Mouse (Mus musculus): ENCODE data around the gene Gga2. TPM values are rescaled to one million over a fixed set of nuclear protein-coding genes. Genes with fewer than 3 reads are reported as not detected.
A peak's percentile ranks its signal among the peaks of the same experiment; 100 is the strongest.

Gene Gga2
- polyA plus RNA-seq, 1 experiment from 2014 or later, result 82.4 TPM

- peaks cover 42% of the 10 kb centered on the region for H3K36me3 ChIP-seq
- ATAC-seq (ENCODE audit: low FRiP score, low read depth), result no peak
- WGBS, result 84% methylated on average over 8 of the region's 8 CpGs
Observed at GRCm38 (mm10) chr7:122044106-122044505, 23.1 kb upstream of the Gga2 start.

GRCm38 (mm10) chr7:122034348-122034747 is 13.3 kb upstream of the Gga2 start:
- 31% methylated on average over 2 of the region's 2 CpGs for WGBS
- no peaks in the 10 kb centered on the region for H3K27me3 ChIP-seq (replicated peaks)
- H3K36me3 ChIP-seq, result peaks cover 15% of the 10 kb centered on the region; the same call in 1 of the 2 replicates
- H3K4me2 ChIP-seq (replicated peaks), result no peak overlapping the region
- no peak overlapping the region for H3K9ac ChIP-seq
- H3K4me3 ChIP-seq, result no peak overlapping the region
- no peak for ATAC-seq (ENCODE audit: low FRiP score, low read depth)
- no peaks in the 10 kb centered on the region for H3K9me3 ChIP-seq
- no peaks in the 10 kb centered on the region for H3K4me1 ChIP-seq
- H3K27ac ChIP-seq, result no peak overlapping the region

More at GRCm38 (mm10) chr7:122044106-122044505, 23.1 kb upstream of the Gga2 start:
- Histone ChIP-seq H3K4me3 (no peak overlapping the region), H3K4me2 (replicated peaks) (no peak overlapping the region), H3K9ac (no peak overlapping the region), H3K4me1 (no peaks in the 10 kb centered on the region), H3K27me3 (replicated peaks) (no peaks in the 10 kb centered on the region), H3K9me3 (no peaks in the 10 kb centered on the region), H3K27ac (no peak overlapping the region)

- no peaks in the 10 kb centered on the region for H3K4me1 ChIP-seq
- no peak overlapping the region for H3K9ac ChIP-seq
- no peak for ATAC-seq (ENCODE audit: low FRiP score, low read depth)
Observed at GRCm38 (mm10) chr7:122033371-122033770, 12.3 kb upstream of the Gga2 start.

GRCm38 (mm10) chr7:122022131-122022530 is 1.1 kb upstream of the Gga2 start:
- Histone ChIP-seq H3K27me3 (replicated peaks) (no peaks in the 10 kb centered on the region), H3K27ac (no peak overlapping the region), H3K36me3 (no peaks in the 10 kb centered on the region), H3K9ac (no peak overlapping the region), H3K9me3 (no peaks in the 10 kb centered on the region), H3K4me1 (peaks cover 22% of the 10 kb centered on the region), H3K4me3 (no peak overlapping the region), H3K4me2 (replicated peaks) (no peak overlapping the region)
- ATAC-seq (ENCODE audit: low FRiP score, low read depth), result no peak
- WGBS, result 98% methylated on average over 2 of the region's 2 CpGs

More at GRCm38 (mm10) chr7:122033371-122033770, 12.3 kb upstream of the Gga2 start:
- no peaks in the 10 kb centered on the region for H3K27me3 ChIP-seq (replicated peaks)
- peaks cover 7% of the 10 kb centered on the region; the same call in 1 of the 2 replicates for H3K36me3 ChIP-seq
- H3K4me3 ChIP-seq, result no peak overlapping the region
- no peak overlapping the region for H3K27ac ChIP-seq
- no peak overlapping the region for H3K4me2 ChIP-seq (replicated peaks)
- no peaks in the 10 kb centered on the region for H3K9me3 ChIP-seq
- WGBS, result 61% methylated on average over 3 of the region's 3 CpGs

GRCm38 (mm10) chr7:122020273-122020666 is 752 bp downstream of the Gga2 start:
- Histone ChIP-seq H3K4me1 (peaks cover 34% of the 10 kb centered on the region), H3K4me3 (peak overlapping the region; percentile 67), H3K27me3 (replicated peaks) (no peaks in the 10 kb centered on the region), H3K36me3 (no peaks in the 10 kb centered on the region), H3K9me3 (no peaks in the 10 kb centered on the region), H3K9ac (peak overlapping the region; percentile 82), H3K4me2 (replicated peaks) (peak overlapping the region; percentile 73), H3K27ac (peak overlapping the region; percentile 89)
- ATAC-seq (ENCODE audit: low FRiP score, low read depth), result peak; percentile 68
- WGBS, result 3% methylated on average over 6 of the region's 6 CpGs

GRCm38 (mm10) chr7:122018978-122019377 is 2.0 kb downstream of the Gga2 start:
- H3K4me3 ChIP-seq, result no peak overlapping the region
- peaks cover 43% of the 10 kb centered on the region for H3K4me1 ChIP-seq
- no peak overlapping the region for H3K27ac ChIP-seq
- no peaks in the 10 kb centered on the region for H3K36me3 ChIP-seq
- peak overlapping the region; percentile 73 for H3K4me2 ChIP-seq (replicated peaks)
- H3K27me3 ChIP-seq (replicated peaks), result no peaks in the 10 kb centered on the region
- ATAC-seq (ENCODE audit: low FRiP score, low read depth), result no peak
- H3K9me3 ChIP-seq, result no peaks in the 10 kb centered on the region
- no peak overlapping the region for H3K9ac ChIP-seq
- WGBS, result 88% methylated on average over 7 of the region's 7 CpGs

- ATAC-seq (ENCODE audit: low FRiP score, low read depth), result no peak
- H3K4me2 ChIP-seq (replicated peaks), result peak overlapping the region; percentile 73
- 66% methylated on average over 3 of the region's 3 CpGs for WGBS
- no peak overlapping the region for H3K4me3 ChIP-seq
- H3K9me3 ChIP-seq, result no peaks in the 10 kb centered on the region
- no peaks in the 10 kb centered on the region for H3K27me3 ChIP-seq (replicated peaks)
- H3K27ac ChIP-seq, result no peak overlapping the region
- peaks cover 43% of the 10 kb centered on the region for H3K4me1 ChIP-seq
- no peak overlapping the region for H3K9ac ChIP-seq
- no peaks in the 10 kb centered on the region for H3K36me3 ChIP-seq
Observed at GRCm38 (mm10) chr7:122018247-122018646, 2.8 kb downstream of the Gga2 start.

GRCm38 (mm10) chr7:122015734-122016133 is 5.3 kb downstream of the Gga2 start:
- Histone ChIP-seq H3K4me2 (replicated peaks) (peak overlapping the region; percentile 46), H3K27ac (0 out of 2 replicates have a peak overlapping the region, but pooled peaks have one; percentile 37), H3K9me3 (no peaks in the 10 kb centered on the region), H3K9ac (peak overlapping the region; percentile 45; the same call in 1 of the 2 replicates), H3K36me3 (peaks cover 15% of the 10 kb centered on the region), H3K4me3 (no peak overlapping the region), H3K4me1 (peaks cover 43% of the 10 kb centered on the region), H3K27me3 (replicated peaks) (no peaks in the 10 kb centered on the region)
- no peak for ATAC-seq (ENCODE audit: low FRiP score, low read depth)
- WGBS, result 32% methylated on average over 10 of the region's 10 CpGs

- no peak overlapping the region for H3K4me3 ChIP-seq
- H3K4me2 ChIP-seq (replicated peaks), result peak overlapping the region; percentile 46
- H3K4me1 ChIP-seq, result peaks cover 41% of the 10 kb centered on the region
- no peaks in the 10 kb centered on the region for H3K27me3 ChIP-seq (replicated peaks)
- H3K9me3 ChIP-seq, result no peaks in the 10 kb centered on the region
- H3K9ac ChIP-seq, result 0 out of 2 replicates have a peak overlapping the region, but pooled peaks have one; percentile 45
- H3K27ac ChIP-seq, result 0 out of 2 replicates have a peak overlapping the region, but pooled peaks have one; percentile 37
- WGBS, result 55% methylated on average over 8 of the region's 8 CpGs
- no peak for ATAC-seq (ENCODE audit: low FRiP score, low read depth)
- H3K36me3 ChIP-seq, result peaks cover 21% of the 10 kb centered on the region
Observed at GRCm38 (mm10) chr7:122015105-122015504, 5.9 kb downstream of the Gga2 start.

- no peak for ATAC-seq (ENCODE audit: low FRiP score, low read depth)
- WGBS, result 93% methylated on average over 10 of the region's 10 CpGs
- Histone ChIP-seq H3K27ac (no peak overlapping the region), H3K9me3 (no peaks in the 10 kb centered on the region), H3K9ac (no peak overlapping the region), H3K4me1 (peaks cover 21% of the 10 kb centered on the region), H3K36me3 (peaks cover 39% of the 10 kb centered on the region), H3K27me3 (replicated peaks) (no peaks in the 10 kb centered on the region), H3K4me3 (no peak overlapping the region), H3K4me2 (replicated peaks) (no peak overlapping the region)
Observed at GRCm38 (mm10) chr7:122012949-122013348, 8.1 kb downstream of the Gga2 start.

- WGBS, result 94% methylated on average over 4 of the region's 4 CpGs
- H3K4me3 ChIP-seq, result no peak overlapping the region
- no peak overlapping the region for H3K27ac ChIP-seq
- peaks cover 45% of the 10 kb centered on the region for H3K36me3 ChIP-seq
- H3K9me3 ChIP-seq, result no peaks in the 10 kb centered on the region
- no peak overlapping the region for H3K9ac ChIP-seq
- no peak overlapping the region for H3K4me2 ChIP-seq (replicated peaks)
- ATAC-seq (ENCODE audit: low FRiP score, low read depth), result no peak
- peaks cover 21% of the 10 kb centered on the region for H3K4me1 ChIP-seq
- no peaks in the 10 kb centered on the region for H3K27me3 ChIP-seq (replicated peaks)
Observed at GRCm38 (mm10) chr7:122012370-122012769, 8.7 kb downstream of the Gga2 start.

- H3K4me3 ChIP-seq, result no peak overlapping the region
- 75% methylated on average over 8 of the region's 8 CpGs for WGBS
- H3K36me3 ChIP-seq, result peaks cover 82% of the 10 kb centered on the region
- no peaks in the 10 kb centered on the region for H3K27me3 ChIP-seq (replicated peaks)
- no peak overlapping the region for H3K9ac ChIP-seq
- H3K4me1 ChIP-seq, result no peaks in the 10 kb centered on the region
- no peak for ATAC-seq (ENCODE audit: low FRiP score, low read depth)
- H3K27ac ChIP-seq, result no peak overlapping the region
- H3K9me3 ChIP-seq, result no peaks in the 10 kb centered on the region
- H3K4me2 ChIP-seq (replicated peaks), result no peak overlapping the region
Observed at GRCm38 (mm10) chr7:122000396-122000795, 20.6 kb downstream of the Gga2 start.

GRCm38 (mm10) chr7:121995961-121996360 is 25.1 kb downstream of the Gga2 start:
- Histone ChIP-seq H3K4me3 (no peak overlapping the region), H3K9me3 (no peaks in the 10 kb centered on the region), H3K27me3 (replicated peaks) (no peaks in the 10 kb centered on the region), H3K4me2 (replicated peaks) (no peak overlapping the region), H3K9ac (no peak overlapping the region), H3K27ac (no peak overlapping the region), H3K36me3 (peaks cover 91% of the 10 kb centered on the region), H3K4me1 (no peaks in the 10 kb centered on the region)
- no peak for ATAC-seq (ENCODE audit: low FRiP score, low read depth)
- WGBS, result 89% methylated on average over 5 of the region's 5 CpGs

Data from neural tube, embryonic 12.5 days (tissue).